Mouse (Mus musculus): ENCODE results near the gene Slc10a6. TPM values are rescaled to one million over a fixed set of nuclear protein-coding genes. Genes with fewer than 3 reads are reported as not detected.
A peak's percentile ranks its signal among the peaks of the same experiment; 100 is the strongest.

Slc10a6 gene
- polyA plus RNA-seq, 1 experiment, result not detected

- no peak overlapping the region for H3K27ac ChIP-seq (ENCODE audit: insufficient read depth, low read length)
- no peak overlapping the region for H3K4me3 ChIP-seq (ENCODE audit: insufficient read depth, low read length)
- no peak for TF ChIP-seq POLR2A (IDR thresholded peaks at IDR 0.05; ENCODE audit: extremely low read depth, insufficient read depth, low read length)
- TF ChIP-seq CTCF (IDR thresholded peaks at IDR 0.05; ENCODE audit: extremely low read depth, insufficient read depth, low read length), result 0 out of 2 replicates have a peak, but pooled peaks have one; percentile 15
- no peaks in the 10 kb centered on the region for H3K4me1 ChIP-seq (ENCODE audit: control insufficient read depth, insufficient read depth, low read length)
These were observed 42.0 kb downstream of the Slc10a6 start for GRCm38 (mm10) chr5:103587219-103587618.

DNA sequence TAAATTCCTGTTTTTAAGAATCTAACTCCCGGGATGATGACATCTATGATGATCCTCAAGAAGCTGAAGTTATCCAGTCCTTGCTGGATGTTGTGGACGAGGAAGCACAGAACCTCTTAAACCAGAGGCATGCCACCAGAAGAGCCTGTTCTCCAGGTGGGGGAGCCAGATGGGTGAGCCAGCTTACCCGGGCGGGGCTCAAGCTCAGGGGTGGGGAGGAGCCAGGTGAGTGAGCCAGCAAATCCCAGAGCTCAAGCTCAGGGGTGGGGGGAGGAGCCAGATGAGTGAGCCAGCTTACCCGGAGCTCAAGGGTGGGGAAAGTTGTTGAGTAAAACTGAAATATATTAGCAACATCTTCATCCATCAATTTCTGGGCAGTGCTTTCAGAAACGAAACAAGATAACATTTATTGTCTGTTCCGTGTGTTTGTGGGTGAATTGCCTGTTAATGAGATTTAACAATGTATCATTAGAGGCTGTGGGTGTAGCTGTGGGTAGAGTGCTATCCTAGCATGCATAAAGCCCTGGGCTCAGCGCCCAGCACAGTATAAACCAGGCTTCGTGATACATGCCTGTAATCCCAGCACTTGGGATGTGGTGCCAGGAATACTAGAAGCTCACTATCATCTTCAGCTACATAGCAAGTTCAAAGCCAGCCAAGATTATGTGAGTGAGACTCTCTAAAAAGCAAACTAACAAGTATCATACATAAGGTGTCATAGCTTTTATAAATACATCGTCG lies 49.4 kb downstream of the Slc10a6 start:
- no peak for TF ChIP-seq POLR2A (IDR thresholded peaks at IDR 0.05; ENCODE audit: extremely low read depth, insufficient read depth, low read length)
- no peak for TF ChIP-seq CTCF (IDR thresholded peaks at IDR 0.05; ENCODE audit: extremely low read depth, insufficient read depth, low read length)
- no peak overlapping the region for H3K27ac ChIP-seq (ENCODE audit: insufficient read depth, low read length)
- H3K4me1 ChIP-seq (ENCODE audit: control insufficient read depth, insufficient read depth, low read length), result no peaks in the 10 kb centered on the region
- no peak overlapping the region for H3K4me3 ChIP-seq (ENCODE audit: insufficient read depth, low read length)

DNA sequence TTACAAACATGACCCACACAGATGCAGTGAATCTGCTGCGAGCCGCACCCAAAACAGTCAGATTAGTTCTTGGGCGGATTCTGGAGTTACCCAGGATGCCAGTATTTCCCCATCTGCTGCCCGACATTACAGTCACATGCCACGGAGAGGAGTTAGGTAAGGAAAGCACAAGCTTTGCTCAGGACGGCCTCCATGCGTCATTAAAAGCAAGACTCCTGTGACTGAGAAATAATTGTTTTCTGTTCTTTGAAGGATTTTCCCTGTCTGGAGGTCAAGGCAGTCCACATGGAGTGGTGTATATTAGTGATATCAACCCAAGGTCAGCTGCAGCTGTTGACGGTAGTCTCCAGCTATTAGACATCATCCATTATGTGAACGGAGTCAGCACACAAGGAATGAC lies 59.8 kb downstream of the Slc10a6 start:
- H3K27ac ChIP-seq (ENCODE audit: insufficient read depth, low read length), result no peak overlapping the region
- H3K4me3 ChIP-seq (ENCODE audit: insufficient read depth, low read length), result no peak overlapping the region
- TF ChIP-seq CTCF (IDR thresholded peaks at IDR 0.05; ENCODE audit: extremely low read depth, insufficient read depth, low read length) (no peak), POLR2A (IDR thresholded peaks at IDR 0.05; ENCODE audit: extremely low read depth, insufficient read depth, low read length) (no peak)
- no peaks in the 10 kb centered on the region for H3K4me1 ChIP-seq (ENCODE audit: control insufficient read depth, insufficient read depth, low read length)

- TF ChIP-seq POLR2A (IDR thresholded peaks at IDR 0.05; ENCODE audit: extremely low read depth, insufficient read depth, low read length), result no peak
- TF ChIP-seq CTCF (IDR thresholded peaks at IDR 0.05; ENCODE audit: extremely low read depth, insufficient read depth, low read length), result no peak
- H3K4me1 ChIP-seq (ENCODE audit: control insufficient read depth, insufficient read depth, low read length), result no peaks in the 10 kb centered on the region
- H3K27ac ChIP-seq (ENCODE audit: insufficient read depth, low read length), result no peak overlapping the region
- no peak overlapping the region for H3K4me3 ChIP-seq (ENCODE audit: insufficient read depth, low read length)
These were observed 61.2 kb downstream of the Slc10a6 start for GRCm38 (mm10) chr5:103568034-103568433.

DNA sequence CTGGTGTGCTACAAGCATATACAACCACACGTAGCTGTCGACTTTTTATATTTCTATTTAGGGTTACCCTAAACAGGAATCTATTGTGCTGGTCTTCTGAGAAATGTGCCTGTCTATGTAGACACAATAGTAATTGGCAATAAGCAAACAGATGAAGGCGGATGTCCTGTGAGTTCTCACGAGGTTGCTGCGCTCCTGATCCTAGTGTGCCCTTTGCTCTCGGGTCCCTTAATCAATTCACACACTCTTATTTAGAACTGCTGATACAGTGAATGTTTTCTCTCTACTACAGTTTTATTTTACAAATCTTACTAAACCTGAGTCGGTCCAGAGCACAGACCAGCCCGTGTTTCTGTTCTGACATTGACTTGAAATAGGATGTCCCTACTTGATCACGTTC lies 68.7 kb downstream of the Slc10a6 start:
- TF ChIP-seq POLR2A (IDR thresholded peaks at IDR 0.05; ENCODE audit: extremely low read depth, insufficient read depth, low read length) (no peak), CTCF (IDR thresholded peaks at IDR 0.05; ENCODE audit: extremely low read depth, insufficient read depth, low read length) (no peak)
- Histone ChIP-seq H3K4me1 (ENCODE audit: control insufficient read depth, insufficient read depth, low read length) (no peaks in the 10 kb centered on the region), H3K27ac (ENCODE audit: insufficient read depth, low read length) (no peak overlapping the region), H3K4me3 (ENCODE audit: insufficient read depth, low read length) (no peak overlapping the region)

Other genes starting within 250 kb of the Slc10a6 start
- gene Ptpn13, start 204.2 kb downstream of the Slc10a6 start, polyA plus RNA-seq (2012; rRNA removed), result 6.6 and 6.9 TPM in 2 replicates
- gene 1700016H13Rik, start 26.6 kb upstream of the Slc10a6 start, polyA plus RNA-seq (2012; rRNA removed), result not detected in 2 replicates
- gene Aff1, start 63.0 kb upstream of the Slc10a6 start, polyA plus RNA-seq (2012; rRNA removed), result 3.4 and 3.6 TPM in 2 replicates